Mouse (Mus musculus) layer of hippocampus, adult 9-11 months (tissue): ENCODE data around the gene Plk5.
A peak's percentile ranks its signal among the peaks of the same experiment; 100 is the strongest.
"Not testable (repeated sequence)": the region's sequence is repeated elsewhere in the genome, so short reads cannot be mapped to it uniquely, and the experiment has no call there.

Experiments
- DNase-seq: peaks from one replicate; pipeline ENCODE4 v3.0.0; 2022

Gene Plk5

GRCm38 (mm10) chr10:80331636-80332524, 24.4 kb upstream of the Plk5 start:
- no peak for DNase-seq

GRCm38 (mm10) chr10:80332525-80332989, 23.7 kb upstream of the Plk5 start:
- no peak for DNase-seq

- DNase-seq = no peak
Measured at GRCm38 (mm10) chr10:80336263-80336662, 20.0 kb upstream of the Plk5 start.

GRCm38 (mm10) chr10:80339941-80340750, 16.1 kb upstream of the Plk5 start:
- peak; percentile 76 for DNase-seq

- DNase-seq = no peak
Measured at GRCm38 (mm10) chr10:80341026-80341425, 15.2 kb upstream of the Plk5 start.

- no peak for DNase-seq
Measured at GRCm38 (mm10) chr10:80341491-80342304, 14.6 kb upstream of the Plk5 start.

GRCm38 (mm10) chr10:80342305-80342748, 13.9 kb upstream of the Plk5 start:
- DNase-seq = no peak

GRCm38 (mm10) chr10:80342749-80343424, 13.4 kb upstream of the Plk5 start:
- no peak for DNase-seq

- DNase-seq = no peak
Measured at GRCm38 (mm10) chr10:80343425-80343895, 12.8 kb upstream of the Plk5 start.

GRCm38 (mm10) chr10:80344131-80344661, 12.1 kb upstream of the Plk5 start:
- peak; percentile 64 for DNase-seq

- DNase-seq = no peak
Measured at GRCm38 (mm10) chr10:80345122-80345521, 11.1 kb upstream of the Plk5 start.

GRCm38 (mm10) chr10:80345929-80346328, 10.3 kb upstream of the Plk5 start:
- DNase-seq = not testable (repeated sequence)

- no peak for DNase-seq
Measured at GRCm38 (mm10) chr10:80347514-80347967, 8.7 kb upstream of the Plk5 start.

GRCm38 (mm10) chr10:80348244-80348781, 7.9 kb upstream of the Plk5 start, which contains the start of gene Adamtsl5:
Adamtsl5 (minus strand) TSS chr10:80348412.
- no peak for DNase-seq

GRCm38 (mm10) chr10:80348981-80349380, 7.3 kb upstream of the Plk5 start:
- DNase-seq = no peak

- DNase-seq = peak; percentile 64
Measured at GRCm38 (mm10) chr10:80350292-80350691, 6.0 kb upstream of the Plk5 start.

- no peak for DNase-seq
Measured at GRCm38 (mm10) chr10:80351896-80352295, 4.4 kb upstream of the Plk5 start.

- no peak for DNase-seq
Measured at GRCm38 (mm10) chr10:80352727-80353126, 3.5 kb upstream of the Plk5 start.

- DNase-seq = no peak
Measured at GRCm38 (mm10) chr10:80355431-80355830, 828 bp upstream of the Plk5 start.

GRCm38 (mm10) chr10:80356737-80357136, 478 bp downstream of the Plk5 start:
- DNase-seq = no peak

GRCm38 (mm10) chr10:80357336-80357735, 1.1 kb downstream of the Plk5 start:
- DNase-seq = peak; percentile 62
